Mouse (Mus musculus) heart, postnatal 0 days (tissue): Measurements from ENCODE around the gene Akap6.

Source experiments
- CTCF ChIP-seq: IDR thresholded peaks from 2 replicates; pipeline ENCODE4 v1.5.1; 2016; ENCODE audit warnings: antibody characterized with exemption, control low read depth, low read depth
- EP300 ChIP-seq: IDR thresholded peaks from 2 replicates; pipeline ENCODE4 v1.6.1; 2016; ENCODE audit warnings: antibody characterized with exemption, low read depth

GRCm38 (mm10) chr12:52673361-52673960 lies 25.7 kb upstream of the Akap6 start:
- TF ChIP-seq EP300 (no peak), CTCF (no peak)
